Mouse (Mus musculus): Measurements from ENCODE around the gene Basp1. TPM values are rescaled to one million over a fixed set of nuclear protein-coding genes. Genes with fewer than 3 reads are reported as not detected.

Gene Basp1
- total RNA-seq, 1 experiment from 2014 or later = 5.2 TPM

DNA sequence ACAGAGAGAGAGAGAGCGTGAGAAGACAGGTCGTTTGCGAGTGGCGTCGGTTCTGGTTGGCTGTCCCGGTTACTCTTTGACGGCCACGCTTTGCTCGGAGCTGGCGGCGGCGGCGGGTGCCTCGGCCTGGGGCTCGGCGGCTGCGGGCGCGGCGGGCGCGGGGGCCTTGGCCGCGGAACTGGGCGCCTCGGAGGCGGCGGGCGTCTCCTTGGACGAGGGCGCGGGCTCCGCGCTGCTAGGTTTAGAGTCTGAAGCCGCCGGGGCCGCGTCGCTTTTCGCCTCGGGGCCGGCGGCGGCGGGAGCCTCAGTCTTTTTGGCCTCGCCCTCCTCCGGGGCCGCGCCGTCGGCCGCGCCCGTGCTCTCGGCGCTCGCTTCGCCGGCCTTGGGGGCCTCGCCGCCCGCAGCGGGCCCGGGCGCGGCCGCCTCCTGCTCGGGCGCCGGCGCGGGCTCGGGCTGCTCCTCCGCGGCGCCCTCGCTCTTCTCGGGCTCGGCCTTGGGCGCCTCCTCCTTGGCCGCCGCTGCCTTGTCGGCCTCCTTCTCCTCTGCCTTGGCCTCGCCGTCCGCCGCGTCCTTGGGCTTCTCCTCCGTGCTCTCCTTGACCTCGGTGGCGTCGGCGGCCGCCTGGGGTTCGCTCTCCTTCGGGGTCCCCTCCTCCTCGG is 49.3 kb downstream of the Basp1 start:
- DNase-seq = peak; percentile 28

DNA sequence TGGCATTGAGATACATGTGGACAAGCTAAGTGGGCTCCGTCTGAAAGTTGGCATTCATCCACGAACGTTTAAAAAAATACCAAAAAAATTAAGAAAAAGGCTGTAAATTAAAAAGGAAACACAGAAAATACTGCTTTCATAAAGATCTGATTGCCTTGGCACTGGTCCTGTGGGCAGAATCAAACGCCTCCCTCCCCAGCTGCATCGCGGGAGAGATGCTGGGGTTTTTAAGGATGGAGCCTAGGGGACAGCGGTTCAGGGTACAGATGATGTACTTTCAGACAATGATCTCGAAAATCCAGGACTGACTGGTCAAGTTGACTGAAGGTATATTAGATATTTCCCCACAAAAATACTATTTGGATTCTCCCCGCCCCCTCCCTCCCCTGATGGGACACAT is 49.9 kb downstream of the Basp1 start:
- DNase-seq = no peak

DNA sequence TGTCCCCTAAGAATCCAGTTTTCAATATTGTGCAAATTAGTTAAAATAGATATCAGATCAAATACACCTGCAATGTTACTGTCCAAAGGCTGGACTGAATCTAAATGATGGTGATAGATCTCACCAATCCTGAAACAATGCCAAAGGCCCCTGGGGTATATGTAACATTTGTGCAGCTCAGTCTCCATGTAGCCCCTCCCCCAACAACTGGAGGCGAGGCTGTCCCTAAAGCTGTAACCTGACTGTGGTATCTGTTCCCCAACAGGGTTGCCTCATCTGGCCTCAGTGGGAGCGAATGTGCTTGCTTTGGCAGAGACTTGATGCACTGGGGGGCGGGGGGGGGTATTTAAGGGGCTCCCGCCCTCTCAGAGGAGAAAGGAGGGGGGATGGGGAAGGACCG is 52.7 kb downstream of the Basp1 start:
- DNase-seq = no peak

DNA sequence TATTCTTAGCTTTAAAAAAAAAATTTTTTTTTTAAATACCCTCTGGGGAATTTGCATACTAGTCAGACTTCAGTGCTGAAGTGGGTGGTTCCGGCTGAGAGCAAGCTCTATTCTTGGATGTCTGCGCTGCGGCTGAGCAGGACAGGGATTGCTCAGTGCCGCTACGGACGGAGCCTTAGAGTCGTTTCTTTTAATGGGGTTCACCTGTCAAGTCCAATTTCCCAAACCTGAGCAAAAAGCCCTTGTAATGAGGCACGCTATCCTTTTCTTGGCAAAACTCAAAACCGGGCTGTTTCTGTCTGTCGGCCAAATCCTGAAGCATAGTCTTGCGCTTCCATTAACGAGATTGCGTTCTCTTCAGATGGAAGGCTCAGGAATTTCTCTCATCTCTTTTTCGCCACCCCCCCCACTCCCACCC is 54.9 kb downstream of the Basp1 start:
- no peak for DNase-seq

DNA sequence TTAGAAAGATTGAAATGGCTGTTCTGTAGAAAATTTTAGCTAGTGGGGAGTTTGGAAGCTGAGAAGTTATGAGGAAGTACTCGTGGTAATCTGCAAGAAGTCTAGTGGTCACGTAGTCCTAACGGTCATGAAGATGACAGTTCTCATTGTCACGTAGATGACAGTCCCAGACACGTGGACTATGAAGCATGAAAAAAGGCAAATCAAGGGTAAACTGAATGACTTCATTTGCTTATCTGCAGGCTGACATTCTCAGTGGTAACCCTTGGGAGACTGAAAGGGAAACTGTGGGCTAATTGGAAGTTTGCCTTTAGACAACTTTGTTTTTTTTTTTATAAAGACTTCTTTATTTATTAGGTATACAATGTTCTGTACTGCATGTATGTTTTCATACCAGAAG is 58.2 kb downstream of the Basp1 start:
- DNase-seq = no peak

DNA sequence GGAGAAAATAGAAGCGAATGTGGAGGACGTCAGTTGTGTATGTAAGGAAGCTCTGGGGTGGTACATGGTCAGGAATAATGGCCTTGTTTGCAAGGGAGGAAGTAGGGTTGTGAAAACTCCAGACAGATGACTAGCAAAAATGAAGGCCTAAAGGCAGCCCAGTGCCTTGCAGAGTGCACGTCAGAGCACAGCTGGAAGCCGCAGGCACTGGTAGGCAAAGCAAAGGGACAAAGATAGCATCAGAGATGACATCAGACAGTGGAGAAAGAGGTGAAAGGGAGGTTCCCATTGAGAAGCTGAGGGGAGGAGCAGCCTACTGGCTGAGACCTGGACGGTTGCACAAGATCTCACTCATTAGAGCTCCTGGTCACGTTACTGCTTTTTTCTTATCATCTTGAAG is 58.8 kb downstream of the Basp1 start:
- no peak for DNase-seq

DNA sequence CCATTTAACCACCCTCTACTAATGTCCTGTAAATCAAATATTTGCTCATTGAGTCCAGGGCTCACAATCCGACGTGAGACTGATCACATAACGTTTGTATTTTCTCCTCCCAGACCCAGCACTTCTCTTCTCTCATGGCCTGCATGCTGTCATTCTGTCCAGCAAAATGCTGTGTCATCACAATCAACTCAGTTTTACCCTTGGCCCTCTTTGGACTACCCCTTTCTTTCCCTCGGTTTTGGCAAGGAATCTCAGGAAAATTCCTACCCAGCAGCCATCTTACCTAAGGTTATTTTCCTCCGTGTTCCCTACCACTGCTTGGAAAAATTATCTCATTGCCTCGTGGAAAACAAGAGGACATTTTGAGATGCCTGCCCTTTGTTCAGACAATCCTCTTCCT is 60.1 kb downstream of the Basp1 start:
- DNase-seq = no peak

DNA sequence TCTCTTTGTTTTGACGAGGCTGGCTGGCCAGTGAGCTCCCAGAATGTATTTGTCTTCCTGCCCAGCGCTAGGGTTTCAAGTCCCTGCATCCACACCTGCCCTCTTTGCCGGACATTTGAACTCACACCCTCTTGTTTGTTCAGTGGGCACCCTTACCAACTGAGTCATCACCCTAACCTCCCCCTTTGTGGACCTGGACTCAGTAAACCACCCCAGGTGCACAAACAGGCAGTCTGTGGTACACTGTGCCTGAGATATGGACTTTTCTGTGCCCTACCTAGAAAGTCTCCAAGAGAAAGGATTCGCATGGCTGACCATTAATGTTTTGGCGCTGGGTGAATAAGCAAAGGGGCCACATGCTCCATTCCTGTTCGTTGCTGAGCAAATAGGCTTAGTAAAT is 70.3 kb downstream of the Basp1 start:
- no peak for DNase-seq

DNA sequence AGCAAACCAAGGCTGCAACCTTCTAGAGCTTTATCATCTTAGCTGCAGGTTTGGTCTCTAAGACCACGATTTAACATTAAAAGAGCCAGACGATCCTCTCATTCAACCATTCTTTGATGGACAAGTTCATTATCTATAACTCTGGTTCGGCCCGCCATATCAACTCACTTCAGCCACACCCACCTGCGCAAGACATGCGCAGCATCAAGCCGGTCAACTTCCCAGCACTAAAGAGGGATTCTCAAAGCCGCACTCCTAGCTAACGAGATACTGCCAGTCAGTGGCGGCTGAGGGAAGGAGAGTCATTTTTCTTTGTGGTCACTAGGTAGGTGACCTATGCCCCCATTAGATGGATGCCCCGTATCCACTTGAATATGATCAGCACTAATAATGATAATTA is 78.3 kb downstream of the Basp1 start:
- no peak for DNase-seq

DNA sequence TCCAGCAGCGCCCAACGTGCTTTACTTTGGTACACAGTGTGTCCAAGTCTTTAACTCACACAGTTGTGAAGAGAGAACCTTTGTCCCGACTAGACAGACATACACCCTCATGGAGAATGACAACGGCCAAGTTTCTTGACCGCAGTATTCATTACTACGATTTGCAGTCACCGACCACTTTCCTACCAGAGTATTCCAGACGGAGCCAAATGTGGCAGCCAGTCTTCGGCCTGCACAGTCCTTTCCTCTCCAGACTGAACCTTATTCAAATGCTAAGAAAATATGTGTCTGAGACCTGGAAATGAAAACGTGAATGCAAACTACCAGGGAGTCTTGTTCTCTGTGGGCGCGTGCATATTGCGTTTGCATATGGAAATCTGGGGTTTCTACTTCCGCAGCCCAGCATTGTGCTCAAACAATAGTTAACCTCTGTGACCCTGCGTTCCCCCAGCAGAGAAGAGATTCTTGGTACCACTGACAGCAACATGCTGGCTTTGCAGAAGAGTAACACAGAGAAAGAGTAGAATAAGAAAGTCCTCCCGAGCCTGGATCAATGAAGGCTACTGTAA is 81.6 kb downstream of the Basp1 start:
- no peak for DNase-seq

DNA sequence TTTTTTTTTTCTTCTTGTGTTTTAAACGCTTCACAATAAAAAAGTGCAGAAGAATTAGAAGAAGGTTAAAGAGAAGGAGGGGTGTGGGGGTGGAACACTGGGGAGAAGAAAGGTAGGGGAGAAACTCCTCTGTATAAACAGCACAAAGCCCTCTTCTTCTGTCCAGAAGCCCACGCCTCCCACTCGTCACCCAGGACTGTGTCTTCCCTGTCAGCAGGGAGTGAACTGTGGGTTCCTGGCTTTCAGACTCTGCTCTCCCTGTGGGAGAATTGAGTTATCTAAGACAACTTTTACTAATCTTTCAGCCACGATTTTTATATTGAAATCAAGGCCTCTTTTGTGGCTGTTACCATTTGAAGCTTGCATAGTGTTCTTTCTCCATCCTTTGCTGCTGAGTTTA is 82.6 kb downstream of the Basp1 start:
- no peak for DNase-seq

DNA sequence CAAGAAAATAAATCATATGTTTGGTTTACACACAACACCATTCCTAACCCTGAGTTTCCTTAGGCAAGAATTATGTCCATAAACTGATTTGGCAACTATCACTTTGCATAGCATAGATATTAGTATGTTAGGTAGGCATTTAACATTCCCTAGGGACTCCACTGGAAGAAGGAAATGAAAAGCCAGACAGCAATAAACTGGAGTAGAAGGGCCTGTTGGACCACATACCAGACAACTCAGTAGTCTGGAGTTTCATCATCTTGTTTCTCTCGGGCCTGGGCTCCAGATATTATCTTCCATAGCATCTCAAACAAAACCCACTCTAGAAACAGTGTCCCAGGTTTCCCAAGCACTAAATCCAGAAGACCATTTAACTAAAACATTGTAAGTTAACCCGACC is 91.0 kb downstream of the Basp1 start:
- no peak for DNase-seq

DNA sequence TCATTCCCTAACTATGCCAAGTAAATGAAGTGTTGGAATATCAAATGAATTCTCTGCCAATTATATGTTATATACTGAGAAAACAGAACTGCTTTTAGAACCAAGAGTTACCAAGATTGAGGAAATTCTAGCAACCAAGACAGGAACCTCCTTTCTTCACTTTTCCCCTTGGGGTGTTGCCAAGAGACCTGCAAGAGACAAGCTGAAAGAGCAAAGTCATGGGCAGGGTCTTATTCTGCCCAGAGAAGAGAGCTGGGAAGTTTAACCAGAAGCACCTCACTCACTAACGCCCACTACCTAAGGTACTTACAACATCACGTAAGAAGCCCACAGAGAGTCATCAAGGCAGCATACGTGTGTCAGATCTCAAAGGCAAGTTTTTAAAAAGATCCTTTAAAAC is 91.5 kb downstream of the Basp1 start:
- no peak for DNase-seq

DNA sequence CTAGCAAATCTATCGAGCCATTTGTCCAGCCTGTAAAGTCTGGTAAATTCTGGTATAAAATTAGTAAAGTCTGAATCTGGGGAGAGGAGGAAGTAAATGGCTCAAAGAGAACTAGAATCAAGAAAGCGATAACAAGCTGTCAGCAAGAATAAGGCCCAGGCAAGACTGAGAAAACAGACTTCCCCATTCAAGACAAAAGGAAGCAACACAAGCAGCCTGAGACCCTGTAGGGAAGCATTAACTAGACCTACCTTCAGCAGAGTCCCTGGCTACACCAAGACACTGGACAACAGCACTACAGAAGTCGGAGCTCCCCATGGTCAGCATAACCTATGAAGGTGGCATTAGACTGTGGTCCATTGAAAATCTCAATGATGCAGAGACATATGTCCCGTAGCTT is 91.9 kb downstream of the Basp1 start:
- DNase-seq = no peak

DNA sequence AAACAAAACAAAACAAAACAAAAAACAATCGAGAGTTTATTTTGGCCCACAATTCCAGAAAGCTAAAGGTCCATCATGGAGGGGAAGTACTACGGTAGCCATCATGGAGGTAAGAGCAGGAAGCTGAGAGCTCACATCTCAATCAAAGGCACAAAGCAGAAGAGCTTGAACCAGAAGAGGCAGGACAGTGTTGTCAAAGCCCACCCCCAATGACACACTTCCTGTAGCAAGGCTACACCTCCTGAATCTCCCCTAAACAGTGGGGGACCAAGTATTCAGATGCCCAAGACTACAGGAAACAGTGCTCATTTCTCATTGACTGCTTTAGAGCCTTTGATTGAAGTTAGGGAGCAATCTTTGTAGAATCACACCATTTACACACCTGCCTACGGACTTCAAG is 99.1 kb downstream of the Basp1 start:
- DNase-seq = no peak

Other genes with a start within 250 kb of the Basp1 start
- gene Myo10, start 208.8 kb upstream of the Basp1 start, total RNA-seq (2021) = 92.8 and 107 TPM in 2 replicates

All from adrenal gland, postnatal 25 days (tissue).